Mouse (Mus musculus) adrenal gland, postnatal 25 days (tissue): Measurements from ENCODE around the gene Ugt1a5. TPM values are rescaled to one million over a fixed set of nuclear protein-coding genes. Genes with fewer than 3 reads are reported as not detected.

Source experiments
- DNase-seq: peaks from one replicate; pipeline ENCODE4 v3.0.0; 2021; ENCODE audit warnings: mixed read lengths
- total RNA-seq: library from RNA; stranded (reverse); gene quantifications from 2 replicates; pipeline ENCODE4 v1.2.3, GENCODE M21; 2021

The Ugt1a5 gene
- total RNA-seq, 1 experiment from 2014 or later, result 0.58 TPM

GRCm38 (mm10) chr1:88262961-88263360, 97.1 kb downstream of the Ugt1a5 start:
- no peak for DNase-seq

GRCm38 (mm10) chr1:88263778-88264177, 98.0 kb downstream of the Ugt1a5 start:
- DNase-seq, result no peak

- no peak for DNase-seq
These were observed 98.5 kb downstream of the Ugt1a5 start for GRCm38 (mm10) chr1:88264237-88264868.

- DNase-seq, result no peak
These were observed 99.0 kb downstream of the Ugt1a5 start for GRCm38 (mm10) chr1:88264869-88265240.

GRCm38 (mm10) chr1:88266123-88266522, 100.3 kb downstream of the Ugt1a5 start:
- no peak for DNase-seq

- DNase-seq, result no peak
These were observed 101.7 kb downstream of the Ugt1a5 start for GRCm38 (mm10) chr1:88267489-88267888.

- no peak for DNase-seq
These were observed 102.3 kb downstream of the Ugt1a5 start for GRCm38 (mm10) chr1:88268070-88268469.

Other genes starting within 250 kb of the Ugt1a5 start
- 24.4 and 32.9 TPM in 2 replicates for gene Usp40, start 157.5 kb upstream of the Ugt1a5 start, total RNA-seq
- gene Ugt1a10, start 110.6 kb upstream of the Ugt1a5 start, total RNA-seq, result not detected in 2 replicates
- 0.67 TPM in 1 of 2 replicates, not detected in the other for gene Ugt1a9, start 95.2 kb upstream of the Ugt1a5 start, total RNA-seq
- gene Ugt1a8, start 78.2 kb upstream of the Ugt1a5 start, total RNA-seq, result not detected in 2 replicates
- gene Ugt1a7c, start 71.0 kb upstream of the Ugt1a5 start, total RNA-seq, result 0.61 and 1.4 TPM in 2 replicates
- 5.5 and 7.0 TPM in 2 replicates for gene Ugt1a6b, start 62.8 kb upstream of the Ugt1a5 start, total RNA-seq
- 8.0 and 12.2 TPM in 2 replicates for gene Ugt1a6a, start 31.2 kb upstream of the Ugt1a5 start, total RNA-seq
- gene Ugt1a2, start 34.6 kb downstream of the Ugt1a5 start, total RNA-seq, result 0.21 TPM in 1 of 2 replicates, not detected in the other
- 3.4 and 5.9 TPM in 2 replicates for gene Dnajb3, start 39.8 kb downstream of the Ugt1a5 start, total RNA-seq
- gene Ugt1a1, start 45.9 kb downstream of the Ugt1a5 start, total RNA-seq, result 27.4 and 28.3 TPM in 2 replicates
- 0.33 TPM in 1 of 2 replicates, not detected in the other for gene Mroh2a, start 61.0 kb downstream of the Ugt1a5 start, total RNA-seq
- gene Hjurp, start 111.6 kb downstream of the Ugt1a5 start, total RNA-seq, result 58.4 and 64.0 TPM in 2 replicates
- not detected in 2 replicates for gene Trpm8, start 111.6 kb downstream of the Ugt1a5 start, total RNA-seq
- gene Spp2, start 240.9 kb downstream of the Ugt1a5 start, total RNA-seq, result 2.7 TPM in 1 of 2 replicates, not detected in the other